Mouse (Mus musculus): Measurements from ENCODE around the gene Cdca7l. TPM values are rescaled to one million over a fixed set of nuclear protein-coding genes. Genes with fewer than 3 reads are reported as not detected.
"Not testable (repeated sequence)": the region's sequence is repeated elsewhere in the genome, so short reads cannot be mapped to it uniquely, and the experiment has no call there.

The Cdca7l gene
- polyA plus RNA-seq, 2 experiments = 24.0 to 37.7 TPM

- no peak for TF ChIP-seq POLR2A (IDR thresholded peaks at IDR 0.05; ENCODE audit: borderline replicate concordance, extremely low read depth, insufficient read depth, insufficient read length)
- ATAC-seq (ENCODE audit: low FRiP score, low read depth) (peak; percentile 58; the same call in 1 of the 2 replicates), DNase-seq (ENCODE audit: low spot score) (peak; percentile 10)
- Histone ChIP-seq H3K4me1 (ENCODE audit: control insufficient read depth, insufficient read depth, low read length) (no peaks in the 10 kb centered on the region), H3K36me3 (ENCODE audit: control insufficient read depth, insufficient read depth, low read length) (peaks cover 45% of the 10 kb centered on the region), H3K4me2 (replicated peaks; ENCODE audit: low read depth, low read length, severe bottlenecking) (no peak overlapping the region), H3K9ac (ENCODE audit: low read depth, low read length, severe bottlenecking) (no peak overlapping the region), H3K9me3 (ENCODE audit: control insufficient read depth, low read length) (no peaks in the 10 kb centered on the region), H3K27me3 (ENCODE audit: control insufficient read depth, insufficient read depth, low read length) (no peaks in the 10 kb centered on the region), H3K27ac (replicated peaks; ENCODE audit: low read depth, low read length) (no peak overlapping the region), H3K4me3 (replicated peaks; ENCODE audit: low read length) (no peak overlapping the region)
- WGBS = 73% methylated on average over 5 of the region's 5 CpGs
Observed at GRCm38 (mm10) chr12:117872265-117872664, 68.2 kb downstream of the Cdca7l start.

GRCm38 (mm10) chr12:117878341-117878740 is 74.3 kb downstream of the Cdca7l start:
- H3K27ac ChIP-seq (replicated peaks; ENCODE audit: low read depth, low read length) = no peak overlapping the region
- ATAC-seq (ENCODE audit: low FRiP score, low read depth) (no peak), DNase-seq (ENCODE audit: low spot score) (no peak)
- H3K27me3 ChIP-seq (ENCODE audit: control insufficient read depth, insufficient read depth, low read length) = no peaks in the 10 kb centered on the region
- peaks cover 43% of the 10 kb centered on the region for H3K36me3 ChIP-seq (ENCODE audit: control insufficient read depth, insufficient read depth, low read length)
- no peak overlapping the region for H3K4me2 ChIP-seq (replicated peaks; ENCODE audit: low read depth, low read length, severe bottlenecking)
- no peak overlapping the region for H3K4me3 ChIP-seq (replicated peaks; ENCODE audit: low read length)
- H3K9ac ChIP-seq (ENCODE audit: low read depth, low read length, severe bottlenecking) = no peak overlapping the region
- H3K4me1 ChIP-seq (ENCODE audit: control insufficient read depth, insufficient read depth, low read length) = no peaks in the 10 kb centered on the region
- no peak for TF ChIP-seq POLR2A (IDR thresholded peaks at IDR 0.05; ENCODE audit: borderline replicate concordance, extremely low read depth, insufficient read depth, insufficient read length)
- H3K9me3 ChIP-seq (ENCODE audit: control insufficient read depth, low read length) = no peaks in the 10 kb centered on the region
- 93% methylated on average over 13 of the region's 13 CpGs for WGBS

GRCm38 (mm10) chr12:117884627-117885026 is 80.5 kb downstream of the Cdca7l start:
- Histone ChIP-seq H3K9ac (ENCODE audit: low read depth, low read length, severe bottlenecking) (no peak overlapping the region), H3K27ac (replicated peaks; ENCODE audit: low read depth, low read length) (no peak overlapping the region), H3K4me2 (replicated peaks; ENCODE audit: low read depth, low read length, severe bottlenecking) (no peak overlapping the region), H3K27me3 (ENCODE audit: control insufficient read depth, insufficient read depth, low read length) (no peaks in the 10 kb centered on the region), H3K9me3 (ENCODE audit: control insufficient read depth, low read length) (no peaks in the 10 kb centered on the region), H3K36me3 (ENCODE audit: control insufficient read depth, insufficient read depth, low read length) (0 out of 2 replicates have a peak, but pooled peaks cover 6% of the 10 kb centered on the region), H3K4me3 (replicated peaks; ENCODE audit: low read length) (no peak overlapping the region), H3K4me1 (ENCODE audit: control insufficient read depth, insufficient read depth, low read length) (no peaks in the 10 kb centered on the region)
- no peak for TF ChIP-seq POLR2A (IDR thresholded peaks at IDR 0.05; ENCODE audit: borderline replicate concordance, extremely low read depth, insufficient read depth, insufficient read length)
- no peak for DNase-seq (ENCODE audit: low spot score)
- WGBS = 90% methylated on average over 2 of the region's 2 CpGs
- ATAC-seq (ENCODE audit: low FRiP score, low read depth) = no peak

- Histone ChIP-seq H3K9ac (ENCODE audit: low read depth, low read length, severe bottlenecking) (no peak overlapping the region), H3K9me3 (ENCODE audit: control insufficient read depth, low read length) (no peaks in the 10 kb centered on the region), H3K4me1 (ENCODE audit: control insufficient read depth, insufficient read depth, low read length) (no peaks in the 10 kb centered on the region), H3K27ac (replicated peaks; ENCODE audit: low read depth, low read length) (no peak overlapping the region), H3K4me3 (replicated peaks; ENCODE audit: low read length) (no peak overlapping the region), H3K27me3 (ENCODE audit: control insufficient read depth, insufficient read depth, low read length) (no peaks in the 10 kb centered on the region), H3K36me3 (ENCODE audit: control insufficient read depth, insufficient read depth, low read length) (no peaks in the 10 kb centered on the region), H3K4me2 (replicated peaks; ENCODE audit: low read depth, low read length, severe bottlenecking) (no peak overlapping the region)
- no peak for TF ChIP-seq POLR2A (IDR thresholded peaks at IDR 0.05; ENCODE audit: borderline replicate concordance, extremely low read depth, insufficient read depth, insufficient read length)
- DNase-seq (ENCODE audit: low spot score) = no peak
- WGBS = 72% methylated on average over 3 of the region's 3 CpGs
- ATAC-seq (ENCODE audit: low FRiP score, low read depth) = no peak
Observed at GRCm38 (mm10) chr12:117887422-117887821, 83.3 kb downstream of the Cdca7l start.

- ATAC-seq (ENCODE audit: low FRiP score, low read depth); DNase-seq (ENCODE audit: low spot score); H3K36me3 ChIP-seq (ENCODE audit: control insufficient read depth, insufficient read depth, low read length); H3K27me3 ChIP-seq (ENCODE audit: control insufficient read depth, insufficient read depth, low read length); H3K27ac ChIP-seq (replicated peaks; ENCODE audit: low read depth, low read length); H3K4me3 ChIP-seq (replicated peaks; ENCODE audit: low read length); H3K4me2 ChIP-seq (replicated peaks; ENCODE audit: low read depth, low read length, severe bottlenecking); H3K9me3 ChIP-seq (ENCODE audit: control insufficient read depth, low read length); H3K9ac ChIP-seq (ENCODE audit: low read depth, low read length, severe bottlenecking); H3K4me1 ChIP-seq (ENCODE audit: control insufficient read depth, insufficient read depth, low read length): not testable (repeated sequence)
- WGBS = no CpG with 5 or more reads among the region's 4 CpGs
Observed at GRCm38 (mm10) chr12:117900798-117901197, 96.7 kb downstream of the Cdca7l start.

- H3K27ac ChIP-seq (replicated peaks; ENCODE audit: low read depth, low read length); DNase-seq (ENCODE audit: low spot score); H3K27me3 ChIP-seq (ENCODE audit: control insufficient read depth, insufficient read depth, low read length); H3K9ac ChIP-seq (ENCODE audit: low read depth, low read length, severe bottlenecking); ATAC-seq (ENCODE audit: low FRiP score, low read depth); H3K4me2 ChIP-seq (replicated peaks; ENCODE audit: low read depth, low read length, severe bottlenecking); H3K4me1 ChIP-seq (ENCODE audit: control insufficient read depth, insufficient read depth, low read length); H3K36me3 ChIP-seq (ENCODE audit: control insufficient read depth, insufficient read depth, low read length); H3K9me3 ChIP-seq (ENCODE audit: control insufficient read depth, low read length); H3K4me3 ChIP-seq (replicated peaks; ENCODE audit: low read length): not testable (repeated sequence)
- WGBS = 45% methylated on average over 1 of the region's 4 CpGs
Observed at GRCm38 (mm10) chr12:117901352-117901751, 97.3 kb downstream of the Cdca7l start.

Data from limb, embryonic 14.5 days (tissue).